Mouse (Mus musculus) cerebellum, adult (tissue): Measurements from ENCODE around the gene Tex264.

Experiments
- ATAC-seq: cut with Nextera tagmentation; 2 replicates; pipeline ENCODE4 v1.9.2; 2017; ENCODE audit warnings: mild to moderate bottlenecking, moderate library complexity, mixed read lengths; ENCODE audit not compliant: insufficient number of reproducible peaks, low FRiP score, low TSS enrichment

Gene Tex264

GRCm38 (mm10) chr9:106610727-106611126 is 75.0 kb downstream of the Tex264 start:
- no peak for ATAC-seq
